Mouse (Mus musculus) layer of hippocampus, postnatal 14 days (tissue): ENCODE results near the gene Gemin8. TPM values are rescaled to one million over a fixed set of nuclear protein-coding genes. Genes with fewer than 3 reads are reported as not detected.

Experiments used
- DNase-seq, 2 experiments: peaks; one replicate each; pipeline ENCODE4 v3.0.0; 2021 to 2022; ENCODE audit warnings: low spot score in 2 of 2, mixed read lengths in 1 of 2
- long read RNA-seq, 2 experiments: library from polyadenylated mRNA; stranded (forward); transcript quantifications; one replicate each; pipeline ENCODE4 v2.0.0; 2021
- total RNA-seq, 2 experiments: library from RNA; stranded (reverse); gene quantifications; 2 replicates each; pipeline ENCODE4 v1.2.3; 2021

Gene Gemin8
- 10 to 100 TPM in 1 of 2 experiments, 1 to 10 TPM in 1; 9.9 to 11.4 TPM for total RNA-seq
- long read RNA-seq, experiment 1 = 0 reads
- long read RNA-seq, experiment 2, transcript Gemin8-201 (4 exons, 1,862 nt) = major isoform, 7 of 9 reads
- long read RNA-seq, experiment 2, partial matches to known transcripts = 0 of 9 reads
- long read RNA-seq, experiment 2, other reads (novel, unspliced or antisense) = 2 of 9 reads

DNA sequence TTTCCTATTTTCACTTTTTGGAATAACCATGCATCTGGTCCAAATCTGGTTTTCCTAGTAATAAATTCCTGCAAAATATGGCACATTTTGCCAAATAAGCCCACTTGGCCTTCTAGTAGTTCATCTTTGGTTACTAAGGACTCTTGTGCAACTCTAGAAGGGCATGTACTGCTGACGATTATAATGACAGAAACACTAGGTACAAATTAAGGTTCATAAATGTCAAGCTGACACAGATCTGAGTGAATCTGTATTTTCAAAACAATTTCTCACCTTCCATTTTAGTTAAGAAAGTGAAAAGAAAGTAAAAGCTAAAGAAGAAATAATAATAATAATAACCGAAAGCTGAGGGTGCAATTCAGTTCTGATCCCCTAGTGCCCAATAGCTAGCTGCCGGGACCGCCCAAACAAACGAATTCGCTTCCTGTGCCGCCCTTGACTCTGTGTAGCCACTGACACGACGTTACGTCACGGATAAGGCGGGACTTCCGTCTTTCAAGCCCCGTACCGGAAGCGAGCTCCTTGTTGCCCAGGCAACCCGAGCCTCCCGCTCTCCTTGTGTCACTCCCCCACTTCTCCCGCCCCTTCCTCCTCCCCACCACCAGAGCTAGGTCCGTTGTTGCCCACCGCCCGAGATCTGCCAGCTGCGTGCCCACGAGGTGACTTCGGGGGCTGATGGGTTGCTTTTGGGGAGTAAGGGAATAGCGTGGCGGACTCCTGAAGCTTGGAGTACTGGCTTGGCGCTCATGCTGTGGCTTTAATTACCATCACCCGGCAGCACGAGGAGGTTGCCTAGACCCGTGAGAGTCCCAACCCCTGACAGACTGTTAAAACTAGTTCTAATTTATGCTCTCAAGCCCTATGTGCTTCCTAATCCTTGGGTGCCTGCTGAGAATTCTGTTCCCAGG lies at the start of gene Gemin8:
TSS of gene Gemin8 (plus strand) at position 563 of the 908 bp plus-strand sequence.
- DNase-seq = peak; percentile 88 to 97

DNA sequence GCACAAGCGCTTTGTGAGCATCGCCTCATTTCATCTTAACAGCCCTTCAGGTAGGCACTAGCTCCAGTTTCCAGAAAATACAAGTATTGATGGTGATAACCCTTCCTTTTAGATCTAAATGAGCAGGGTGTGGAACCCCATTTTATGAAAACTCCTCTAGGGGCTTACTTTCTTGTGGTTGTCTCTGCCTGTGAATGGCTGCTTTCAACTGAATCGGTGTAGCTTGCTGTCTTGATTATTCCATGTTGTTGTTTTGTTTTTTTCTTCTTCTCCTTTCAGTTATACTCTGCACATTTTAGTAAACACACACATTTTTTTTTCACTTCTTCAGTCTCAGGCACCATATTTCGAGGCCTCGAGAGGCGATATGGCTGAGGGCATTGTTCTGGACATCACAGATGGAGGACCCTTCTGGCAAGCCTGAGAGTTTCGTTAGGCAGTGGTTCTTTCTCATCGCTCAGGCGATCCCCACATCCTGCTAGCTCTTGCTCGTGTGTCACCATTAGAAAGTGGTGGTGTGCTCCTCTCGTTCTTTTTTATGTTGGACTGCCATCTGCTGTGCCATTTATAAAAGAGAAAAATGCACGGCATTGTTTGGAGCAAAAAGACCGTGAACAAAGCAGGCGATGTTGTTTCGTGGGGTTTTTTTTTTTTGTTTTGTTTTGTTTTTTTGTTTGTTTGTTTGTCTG lies 23.0 kb upstream of the Gemin8 start:
- DNase-seq = peak; percentile 23 to 39

DNA sequence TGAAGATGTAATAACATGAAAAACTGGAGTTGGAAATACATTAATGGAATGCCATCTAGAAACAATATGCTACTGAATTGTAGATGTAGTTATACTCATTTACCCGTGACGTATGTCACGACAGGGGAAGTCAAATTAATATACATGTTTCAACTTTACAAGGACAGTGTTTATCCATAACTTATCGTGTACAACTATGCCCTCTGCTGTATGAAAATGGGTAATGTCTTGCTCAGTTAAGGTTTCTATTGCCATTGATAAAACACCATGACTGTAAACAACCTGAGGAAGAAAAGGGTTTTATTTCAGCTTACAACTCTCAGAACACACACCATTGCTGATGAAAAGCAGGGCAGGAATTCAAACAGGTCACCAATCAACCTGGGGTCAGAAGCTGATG lies 7.5 kb upstream of the Gemin8 start:
- no peak for DNase-seq

DNA sequence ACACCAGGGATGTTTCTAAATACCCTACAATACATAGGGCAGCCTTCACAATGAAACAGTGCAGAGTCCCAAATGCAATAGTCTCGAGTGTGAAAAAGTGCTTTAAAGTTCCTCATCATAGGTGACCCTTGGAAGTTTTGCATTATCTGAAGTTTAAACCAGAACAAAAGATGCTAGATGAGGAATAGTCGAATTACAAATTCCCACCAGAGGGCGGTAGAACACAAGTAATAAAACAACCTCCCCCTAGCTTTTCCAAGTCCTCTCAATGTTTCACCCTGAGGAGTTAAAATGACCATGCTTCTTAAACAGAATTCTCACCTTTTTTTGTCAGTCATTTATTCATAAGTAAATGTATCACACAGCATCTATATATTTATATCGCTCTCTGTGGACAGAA lies 2.9 kb upstream of the Gemin8 start:
- peak in 1 of 2 experiments; percentile 59 for DNase-seq

DNA sequence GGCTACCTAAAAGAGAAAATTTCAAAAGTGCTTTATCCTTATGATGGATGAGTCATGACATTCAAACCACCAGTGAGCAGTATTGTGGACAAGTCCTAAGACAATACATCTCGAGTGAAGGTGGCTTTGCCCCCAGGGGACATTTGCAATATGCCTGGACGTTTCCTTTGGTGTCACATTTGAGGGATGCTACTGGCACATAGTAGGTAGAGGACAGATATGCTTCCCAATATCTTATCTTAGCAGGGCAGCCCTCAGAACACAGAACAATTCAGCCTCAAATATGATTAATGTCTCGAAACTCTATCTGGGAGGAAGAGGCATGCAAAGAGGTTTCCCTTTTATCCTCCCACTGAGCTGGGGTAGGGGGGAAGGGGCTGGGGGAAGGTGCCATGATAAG lies 2.3 kb upstream of the Gemin8 start:
- DNase-seq = no peak

DNA sequence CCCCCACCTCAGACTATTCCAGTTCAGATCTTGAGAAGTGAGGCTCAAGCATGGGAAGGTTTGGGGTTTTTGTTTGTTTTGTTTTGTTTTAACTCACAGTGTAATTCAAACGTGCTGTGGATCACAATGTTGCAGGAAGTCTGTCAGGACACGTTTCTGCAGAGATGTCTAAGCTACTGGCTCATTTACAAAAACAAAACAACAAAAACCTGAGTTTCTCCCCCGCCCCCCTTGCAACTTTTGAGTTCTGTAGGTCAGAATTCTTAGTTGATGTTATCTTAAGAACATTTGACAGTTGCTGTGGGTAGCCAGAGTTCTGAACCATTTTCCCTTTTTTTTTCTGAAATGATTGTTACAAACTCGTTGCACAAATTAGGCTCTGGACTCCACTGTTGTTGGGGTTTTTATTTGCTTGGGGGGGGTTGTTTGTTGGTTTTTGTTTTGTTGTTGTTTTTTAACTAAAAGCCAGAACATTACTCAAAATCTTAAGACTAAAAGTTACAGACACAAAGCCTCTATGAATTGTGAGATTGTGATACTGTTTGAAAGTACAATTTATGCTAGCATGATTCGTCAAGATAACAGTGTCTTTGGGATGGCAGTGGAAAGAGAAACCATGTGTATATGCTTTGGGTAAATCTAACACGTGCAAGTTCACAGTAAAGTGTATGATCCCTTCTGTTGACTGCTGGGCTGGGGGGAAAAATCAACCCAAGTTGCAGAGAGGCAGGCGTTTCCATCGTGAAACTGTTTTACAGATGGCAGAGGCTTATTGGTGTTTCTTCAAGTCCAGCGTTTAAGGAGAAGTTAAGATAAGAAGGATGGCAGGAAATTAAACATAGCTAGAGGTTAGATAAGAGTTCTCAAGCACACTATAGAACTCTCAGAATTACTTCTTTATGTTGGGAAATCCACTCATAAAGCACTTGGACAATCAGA lies 815 bp downstream of the Gemin8 start:
- DNase-seq = no peak

DNA sequence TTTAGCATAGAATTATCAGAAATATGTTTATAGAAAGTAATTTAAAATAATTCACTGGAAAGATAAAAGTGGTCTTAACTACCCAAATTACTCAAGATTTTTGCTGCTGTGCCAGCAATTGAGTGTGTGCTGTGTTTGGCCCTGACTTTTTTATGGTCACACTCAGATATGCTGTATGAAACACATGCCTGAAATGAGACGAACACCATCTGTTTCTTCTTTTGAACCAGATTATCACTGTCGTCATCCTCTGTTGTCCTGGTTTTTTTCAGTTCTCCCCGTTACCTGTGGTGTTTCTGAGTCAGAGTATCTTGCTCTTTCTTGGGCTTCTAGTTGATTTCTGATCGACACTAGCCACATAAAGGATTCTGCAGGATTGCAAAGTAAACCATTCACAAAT lies 1.8 kb downstream of the Gemin8 start:
- DNase-seq = no peak

DNA sequence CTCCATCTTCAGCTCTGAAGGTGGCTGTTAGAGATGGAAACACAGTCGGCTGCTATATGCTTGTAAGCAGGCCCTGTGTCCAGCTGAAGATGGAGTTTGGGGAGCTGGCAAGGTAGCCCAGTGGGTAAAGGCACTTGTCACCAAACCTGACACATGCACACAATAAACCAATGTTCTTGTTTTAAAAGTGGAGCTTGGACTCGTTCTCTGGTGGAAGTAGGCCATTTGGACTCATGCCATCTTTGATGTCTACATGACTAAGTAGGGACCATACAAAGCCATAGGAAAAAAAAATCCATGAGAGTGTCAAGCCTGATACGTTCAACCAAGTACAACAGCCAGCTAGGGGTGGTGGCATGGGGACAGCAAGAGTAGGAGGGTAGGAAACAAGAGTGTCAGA lies 2.4 kb downstream of the Gemin8 start:
- no peak for DNase-seq

DNA sequence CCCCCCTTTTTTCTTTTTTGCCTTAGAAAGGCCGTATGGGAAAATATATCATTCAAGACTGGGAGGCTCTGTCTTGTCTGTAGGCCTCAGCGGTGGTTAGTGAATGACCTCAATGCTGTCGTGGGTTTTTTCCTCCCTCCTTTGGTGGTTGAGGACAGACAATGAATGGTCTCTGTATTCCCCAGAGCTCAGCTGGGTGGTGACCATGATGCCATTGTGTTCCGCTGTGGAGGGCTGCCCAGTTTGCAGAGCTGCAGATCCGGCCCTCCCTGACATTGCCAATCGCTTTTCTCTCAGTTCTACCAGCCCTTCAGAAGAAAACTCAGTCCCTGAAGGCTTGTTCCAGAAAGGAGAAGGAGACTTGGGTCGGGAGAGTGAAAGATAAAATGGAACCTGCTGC lies 3.5 kb downstream of the Gemin8 start:
- DNase-seq = peak; percentile 32 to 59

DNA sequence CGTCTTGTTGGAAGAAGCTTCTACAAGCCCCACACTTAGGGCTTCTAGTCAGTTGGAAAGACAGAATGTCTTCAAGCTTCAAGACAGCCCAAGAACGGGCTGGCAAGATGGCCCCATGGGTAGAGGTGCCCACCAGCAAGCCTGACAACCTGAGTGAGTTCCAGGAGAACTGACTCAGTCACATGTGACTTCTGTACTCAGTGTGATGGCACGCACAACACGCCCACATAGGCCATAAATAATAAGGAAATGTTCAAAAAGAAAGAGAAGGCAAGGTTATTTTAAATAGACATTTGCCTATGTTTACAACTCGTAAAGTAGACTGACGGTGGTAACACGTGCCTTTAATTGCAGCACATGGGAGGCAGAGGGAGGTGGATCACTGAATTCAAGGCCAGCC lies 7.7 kb downstream of the Gemin8 start:
- DNase-seq = no peak

DNA sequence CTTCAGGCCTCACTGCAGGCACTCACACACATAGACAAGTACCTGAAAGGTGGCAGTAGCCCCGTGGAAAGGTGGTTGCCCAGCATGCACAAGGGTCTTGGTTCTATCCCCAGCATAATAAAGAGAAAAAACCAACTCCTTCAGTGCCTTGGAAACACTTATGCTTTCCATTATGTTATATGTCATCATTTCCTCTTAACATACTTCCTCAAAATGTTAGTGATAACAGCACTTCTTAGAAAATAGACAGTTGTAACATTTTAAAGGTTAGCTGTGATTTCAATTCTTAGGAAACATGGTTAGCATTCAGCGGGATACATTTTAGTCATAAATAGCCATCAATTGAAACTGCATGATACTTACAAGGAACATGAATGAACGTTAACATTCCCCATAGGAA lies 12.8 kb downstream of the Gemin8 start:
- no peak for DNase-seq

DNA sequence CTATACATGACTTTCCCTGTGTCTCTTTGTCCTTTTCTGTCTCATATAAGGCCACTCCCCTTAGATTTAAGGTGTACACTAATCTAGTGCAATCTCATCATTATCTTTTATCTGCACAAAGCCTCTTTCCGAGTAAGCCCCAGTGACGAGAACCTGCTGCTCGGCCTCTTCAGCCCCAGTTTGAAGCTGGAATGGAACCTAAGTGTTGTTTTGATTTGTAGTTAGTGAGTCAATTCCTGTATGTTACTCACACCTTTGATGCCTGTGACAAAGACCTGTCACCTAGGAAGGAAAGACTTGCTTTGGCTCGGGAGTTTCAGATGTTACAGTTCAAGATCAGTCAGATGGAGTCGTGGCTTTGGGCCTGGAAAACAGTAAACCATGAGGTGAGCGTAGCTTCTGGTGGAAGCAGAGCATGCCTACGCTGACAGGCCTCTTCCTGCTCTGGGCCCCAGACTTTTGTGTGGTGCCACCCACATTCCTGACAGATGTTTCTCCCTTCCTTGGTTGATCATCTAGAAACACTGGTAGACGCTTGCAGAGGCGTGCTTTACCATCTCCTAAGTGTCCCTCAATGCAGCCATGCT lies 15.2 kb downstream of the Gemin8 start:
- no peak for DNase-seq

DNA sequence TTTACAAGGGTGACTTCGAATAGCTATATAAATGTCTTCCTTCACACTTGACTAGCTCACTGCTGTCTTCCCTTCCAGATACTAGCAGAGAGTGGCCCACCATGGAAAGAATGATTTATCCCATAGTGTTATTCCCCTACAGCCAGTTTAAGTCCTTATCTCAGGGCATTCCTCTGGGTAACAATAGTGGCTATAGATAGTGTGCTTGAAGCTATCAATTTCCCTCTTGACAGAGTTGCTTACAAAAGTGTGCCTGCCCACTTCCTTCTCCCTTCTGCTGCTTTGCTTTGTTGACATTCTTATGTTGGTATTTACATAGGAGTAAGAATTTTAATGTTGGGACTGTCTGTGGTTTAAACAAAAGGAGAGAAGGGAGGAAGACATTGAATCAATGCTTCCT lies 17.5 kb downstream of the Gemin8 start:
- no peak for DNase-seq

DNA sequence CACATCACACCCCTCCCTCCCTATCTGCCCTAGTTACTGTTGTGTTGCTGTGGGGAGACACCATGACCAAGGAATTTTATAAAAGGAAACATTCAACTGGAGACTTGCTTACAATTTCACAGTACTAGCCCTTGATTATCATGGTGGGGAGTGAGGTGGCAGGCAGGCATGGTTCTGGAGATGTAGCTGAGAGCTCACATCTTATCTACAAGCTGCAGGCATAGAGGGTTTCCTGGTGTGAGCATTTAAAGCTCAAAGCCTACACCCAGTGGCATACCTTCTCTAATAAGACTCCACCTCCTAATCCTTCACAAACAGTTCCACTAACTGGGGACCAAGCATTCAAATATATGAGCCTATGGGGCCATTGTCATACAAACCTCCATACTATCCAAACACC lies 26.1 kb downstream of the Gemin8 start:
- DNase-seq = no peak

DNA sequence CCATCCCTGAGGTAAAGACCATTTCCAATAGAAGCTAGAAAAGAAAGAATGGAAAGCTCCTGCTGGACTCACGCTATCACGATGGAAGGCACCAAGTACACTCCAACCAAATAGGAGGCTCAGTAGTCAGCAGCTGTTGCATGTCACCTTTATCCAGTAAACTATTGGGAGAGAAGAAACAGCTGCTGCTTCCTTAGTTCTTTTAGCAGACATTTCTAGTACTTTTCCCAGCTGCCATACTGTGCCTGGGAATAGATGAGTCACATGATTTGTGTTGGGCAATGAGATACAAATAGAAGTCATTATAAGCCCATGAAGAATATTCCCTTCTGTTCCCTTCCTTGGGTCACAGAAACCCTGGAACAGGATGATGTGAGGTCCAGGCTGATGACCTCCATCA lies 28.0 kb downstream of the Gemin8 start:
- DNase-seq = no peak

DNA sequence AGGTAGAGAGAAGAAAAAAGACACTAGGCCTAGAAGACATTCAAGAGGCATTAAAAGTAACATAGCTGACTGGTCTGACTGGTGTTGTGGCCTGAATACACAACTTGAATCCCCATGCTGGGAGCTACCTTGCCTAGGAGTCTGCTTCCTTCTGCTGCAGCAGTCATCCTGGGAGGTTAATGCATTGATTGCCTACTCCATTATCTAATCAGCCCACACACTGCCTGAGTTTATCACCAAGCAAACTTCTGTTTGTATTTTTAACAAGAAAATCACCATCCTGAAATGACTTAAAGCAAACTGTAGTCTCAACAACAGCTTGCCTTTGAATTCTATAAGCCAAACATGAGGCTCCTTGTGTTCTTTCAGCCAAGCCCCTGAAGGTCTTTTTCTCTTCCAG lies 29.6 kb downstream of the Gemin8 start:
- DNase-seq = no peak

DNA sequence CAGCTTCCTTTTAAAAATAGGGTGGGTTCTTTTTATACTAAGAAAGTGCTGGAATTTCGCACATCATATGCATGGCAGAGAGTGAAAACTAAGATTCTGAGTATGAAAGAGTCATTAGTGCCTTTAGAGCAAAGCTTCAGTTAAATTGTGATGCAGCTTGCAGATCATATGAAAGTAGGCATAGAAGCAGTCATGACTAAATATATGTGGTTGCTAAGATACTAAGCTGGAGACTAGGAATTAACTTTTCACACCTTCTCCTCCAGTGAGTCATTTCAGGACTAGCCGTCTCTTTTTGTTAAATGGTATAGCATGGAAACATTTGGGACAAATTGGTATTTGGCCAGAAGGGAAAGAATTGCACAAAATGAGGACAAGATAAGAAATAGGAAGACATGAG lies 44.3 kb downstream of the Gemin8 start:
- DNase-seq = no peak

DNA sequence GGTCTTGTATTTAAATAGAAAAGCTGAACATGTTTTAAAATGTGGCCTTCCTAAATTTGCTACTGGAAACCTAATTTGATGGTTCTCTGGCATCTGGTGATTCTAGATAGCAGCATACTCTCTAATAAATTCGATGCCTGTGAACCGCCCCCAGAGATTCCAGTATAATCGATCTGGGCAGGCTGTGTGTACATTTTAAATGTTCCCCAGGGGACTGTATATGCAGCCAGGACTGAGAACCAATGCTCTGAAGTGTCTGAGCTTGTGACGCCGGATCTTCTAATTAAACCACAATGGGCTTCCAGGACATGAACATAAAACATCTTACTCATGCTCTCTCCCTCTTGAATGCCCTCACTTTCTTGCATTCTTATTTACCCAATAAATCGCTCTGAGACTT lies 46.0 kb downstream of the Gemin8 start:
- no peak for DNase-seq

DNA sequence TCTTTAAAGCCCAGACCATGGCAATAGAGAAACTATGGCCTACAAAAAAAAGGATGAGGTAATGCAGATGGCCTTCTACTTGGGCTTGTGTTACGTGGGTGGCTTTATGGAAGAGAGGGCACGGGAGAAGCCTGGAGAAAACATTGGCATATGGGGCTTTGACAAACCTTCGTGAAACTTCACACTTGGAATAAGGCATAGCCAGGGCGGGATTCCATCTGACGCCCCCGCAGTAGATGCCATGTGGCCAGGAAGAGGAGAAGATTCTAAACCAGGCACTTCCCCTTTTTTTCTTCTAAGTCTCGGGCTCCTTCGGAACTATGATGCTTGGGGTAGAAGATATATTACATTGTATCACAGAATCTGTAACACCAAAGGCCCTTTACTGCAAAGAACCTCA lies 46.5 kb downstream of the Gemin8 start:
- no peak for DNase-seq

DNA sequence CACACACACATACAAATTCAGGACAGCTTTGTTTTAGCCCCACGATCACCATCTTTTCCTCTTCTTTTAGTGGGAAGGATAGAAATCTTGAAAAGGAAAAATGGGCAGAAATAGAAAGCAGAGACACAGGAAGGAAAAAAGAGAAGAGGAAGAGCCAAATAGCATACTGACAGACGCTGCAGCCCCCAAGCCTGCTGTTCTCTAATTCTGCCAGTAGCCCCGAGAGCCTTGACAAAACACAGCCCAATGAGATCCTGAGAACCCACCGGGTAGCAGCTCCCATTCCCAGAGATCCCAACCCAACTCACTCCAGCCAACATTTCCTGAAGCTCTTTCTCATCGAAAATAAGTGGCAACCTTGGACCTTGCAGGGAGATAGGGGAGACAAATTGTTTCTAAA lies 49.1 kb downstream of the Gemin8 start:
- peak in 1 of 2 experiments; percentile 64 for DNase-seq

DNA sequence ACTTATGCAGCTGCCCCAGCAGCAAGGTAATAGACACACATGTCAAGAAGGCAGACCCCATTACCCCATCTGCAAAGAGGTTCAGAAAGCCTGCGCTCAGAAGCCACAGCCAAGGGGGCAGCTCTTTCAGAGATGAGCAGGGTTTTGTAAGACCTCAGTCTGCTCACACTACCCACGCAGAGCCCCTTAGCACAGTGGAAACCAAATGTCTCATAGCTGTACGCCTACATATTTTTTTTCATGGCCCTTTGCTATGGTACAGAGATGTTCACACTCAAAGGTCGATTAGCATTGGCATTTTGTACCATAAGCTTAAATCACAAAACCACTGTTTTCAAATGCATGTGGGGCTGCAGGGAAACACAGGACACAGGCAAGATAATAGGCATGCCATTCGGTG lies 56.6 kb downstream of the Gemin8 start:
- no peak for DNase-seq
